Mouse (Mus musculus) 3T3-L1 (cell line): Measurements from ENCODE around the gene Rab12.

Experiments
- DNase-seq: peaks from one replicate; pipeline ENCODE4 v3.0.0-alpha.2; 2015; ENCODE audit warnings: low read depth, low spot score

The Rab12 gene

DNA sequence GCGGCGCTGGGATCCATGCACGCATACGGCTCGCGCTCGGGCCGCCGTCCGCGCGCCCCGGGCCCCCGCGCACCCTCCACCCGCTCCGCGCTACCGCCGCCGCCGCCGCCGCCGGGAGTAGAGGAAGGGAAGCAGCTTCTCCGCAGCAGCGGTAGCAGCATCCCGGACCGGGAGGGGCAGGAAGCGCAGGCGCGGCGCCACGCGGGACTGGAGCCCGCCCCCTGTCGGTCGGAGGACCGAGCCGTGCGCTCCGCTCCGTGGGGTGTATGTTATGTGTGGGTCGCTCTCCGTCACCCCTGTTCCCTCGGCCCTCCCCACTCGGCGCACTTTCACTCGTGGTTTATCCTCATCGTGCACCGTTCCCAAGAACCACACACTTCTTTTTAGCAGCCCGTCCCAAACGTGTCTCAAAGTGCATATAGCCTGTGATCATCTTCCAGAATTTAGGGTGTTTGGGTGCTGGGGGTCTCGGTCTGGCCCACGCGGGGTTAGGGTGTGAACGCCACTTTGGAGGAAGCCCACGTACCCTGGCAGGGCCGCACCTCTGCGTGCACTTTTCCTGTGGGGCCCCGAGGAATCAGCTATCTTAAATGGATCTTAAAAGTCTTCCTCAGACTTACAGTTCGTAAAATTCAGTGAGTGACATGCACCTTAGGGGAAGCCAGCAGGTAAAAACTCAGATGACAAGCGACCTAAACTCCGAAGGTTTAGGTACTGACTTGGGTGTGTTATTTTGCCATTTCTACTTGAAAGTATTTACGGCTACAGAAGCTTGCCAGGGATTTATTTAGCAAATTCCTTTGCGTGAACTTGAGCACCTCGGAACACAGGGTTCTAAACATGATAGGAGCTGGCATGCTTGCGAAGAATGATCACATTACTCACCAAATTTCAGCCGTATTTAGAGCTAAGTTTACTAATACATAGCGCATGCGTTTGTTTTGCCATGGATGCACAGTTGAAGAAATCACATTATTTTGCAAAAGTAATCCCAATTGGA is at the start of gene Rab12:
TSS of gene Rab12 (minus strand) at position 176 of the 1,000 bp plus-strand sequence.
- DNase-seq: no peak

- no peak for DNase-seq
These were observed 44.7 kb upstream of the Rab12 start for GRCm38 (mm10) chr17:66564213-66564612.

DNA sequence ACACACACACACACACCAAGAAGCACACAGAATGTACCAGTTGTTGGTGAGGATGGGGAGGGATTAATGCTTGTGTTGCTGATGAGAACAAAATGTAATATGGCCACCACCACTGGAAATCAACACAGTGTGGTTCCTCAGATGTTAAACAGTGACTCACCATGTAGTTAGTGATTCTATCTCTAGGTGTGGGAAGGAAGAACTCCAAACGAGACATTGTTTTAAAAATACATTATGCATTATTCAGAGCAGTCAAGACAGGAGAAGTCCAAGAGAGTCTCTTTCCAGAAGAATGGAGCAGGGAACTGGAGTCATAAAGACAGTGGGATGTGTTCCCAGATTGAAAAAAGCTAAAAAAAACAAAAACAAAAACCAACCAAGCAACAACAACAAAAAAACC is 44.0 kb upstream of the Rab12 start:
- DNase-seq: no peak

GRCm38 (mm10) chr17:66561380-66561779 is 41.9 kb upstream of the Rab12 start:
- DNase-seq: no peak

DNA sequence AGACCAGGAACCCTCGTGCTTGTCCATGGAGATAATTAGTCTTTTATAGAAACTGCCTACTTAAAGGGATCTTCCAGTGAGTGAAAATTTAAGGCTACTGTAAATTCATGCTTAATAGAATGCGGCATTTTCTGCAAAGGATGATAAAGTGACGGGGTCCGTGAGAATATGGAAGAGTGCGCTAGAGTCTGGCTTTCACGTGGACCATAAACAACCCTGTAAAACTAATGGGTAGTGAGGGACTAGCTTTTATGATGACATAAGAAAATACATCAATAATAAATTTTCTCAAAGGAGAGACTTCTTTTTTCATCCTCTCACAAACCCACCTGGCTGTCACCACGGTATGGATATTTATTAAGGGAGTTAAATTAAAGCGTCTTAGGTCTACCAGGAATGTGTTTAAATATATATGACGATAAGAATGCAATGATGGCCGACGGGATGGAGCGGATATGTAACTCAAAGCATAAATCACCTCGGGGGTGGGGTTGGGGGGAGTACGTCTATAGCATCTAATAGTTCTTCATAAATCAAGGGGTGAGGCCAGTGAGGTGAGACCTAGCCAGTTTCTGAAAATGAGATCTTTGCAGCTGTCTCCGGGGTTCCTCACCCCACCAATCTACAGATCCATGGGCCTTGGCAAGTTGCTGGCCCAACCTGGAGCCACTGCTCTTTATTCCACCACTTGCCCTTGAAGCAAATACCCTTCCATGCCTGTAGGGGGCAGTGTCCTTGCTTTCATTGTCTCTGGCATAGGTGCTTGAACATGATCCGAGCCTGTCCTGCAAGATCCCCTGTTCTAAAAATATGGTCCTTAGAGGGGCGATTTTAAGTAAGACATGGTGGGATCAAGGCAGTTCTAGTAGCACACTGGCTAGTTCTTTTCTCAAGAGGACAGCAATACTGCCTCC is 39.1 kb upstream of the Rab12 start:
- DNase-seq: no peak

- DNase-seq: no peak
These were observed 33.2 kb upstream of the Rab12 start for GRCm38 (mm10) chr17:66552690-66553089.

DNA sequence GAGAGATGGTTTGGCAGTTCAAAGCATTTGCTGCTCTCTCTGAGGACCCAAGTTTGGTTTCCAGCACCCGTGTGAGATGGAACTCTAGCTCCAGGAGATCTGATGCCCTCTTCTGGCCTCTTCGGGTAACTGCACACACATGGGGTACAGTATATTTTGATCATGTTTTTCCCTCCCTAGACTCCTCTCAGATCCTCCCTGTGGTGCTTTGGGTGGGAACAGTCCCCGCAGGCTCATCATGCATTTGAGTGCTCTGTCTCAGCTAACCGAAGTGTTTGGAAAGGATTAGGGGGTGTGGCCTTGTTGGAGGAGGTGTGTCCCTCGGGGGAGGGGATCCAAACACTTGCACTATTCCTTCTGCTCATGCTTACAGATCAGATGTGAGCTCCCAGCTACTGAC is 31.0 kb upstream of the Rab12 start:
- DNase-seq: no peak

DNA sequence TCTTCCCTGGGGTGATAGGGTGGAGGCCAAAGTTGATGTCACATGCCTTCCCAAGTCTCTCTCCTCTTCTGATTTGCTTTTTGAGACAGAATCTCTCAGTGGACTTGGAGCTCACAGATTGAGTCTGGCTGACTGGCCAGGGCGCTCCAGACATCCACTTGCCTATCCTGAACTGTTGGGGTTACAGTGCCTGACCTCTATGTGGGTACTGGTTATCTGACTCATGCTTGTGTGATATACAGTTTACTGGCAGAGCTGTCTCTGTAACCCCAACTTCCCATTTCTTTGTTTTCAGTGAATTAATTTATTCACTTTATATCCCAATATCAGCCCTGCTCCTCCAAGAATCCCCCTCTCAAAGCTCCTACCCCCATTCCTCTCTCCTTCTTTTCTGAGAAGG is 12.8 kb upstream of the Rab12 start:
- no peak for DNase-seq

- peak; percentile 28 for DNase-seq
These were observed 3.9 kb upstream of the Rab12 start for GRCm38 (mm10) chr17:66523396-66523795.

DNA sequence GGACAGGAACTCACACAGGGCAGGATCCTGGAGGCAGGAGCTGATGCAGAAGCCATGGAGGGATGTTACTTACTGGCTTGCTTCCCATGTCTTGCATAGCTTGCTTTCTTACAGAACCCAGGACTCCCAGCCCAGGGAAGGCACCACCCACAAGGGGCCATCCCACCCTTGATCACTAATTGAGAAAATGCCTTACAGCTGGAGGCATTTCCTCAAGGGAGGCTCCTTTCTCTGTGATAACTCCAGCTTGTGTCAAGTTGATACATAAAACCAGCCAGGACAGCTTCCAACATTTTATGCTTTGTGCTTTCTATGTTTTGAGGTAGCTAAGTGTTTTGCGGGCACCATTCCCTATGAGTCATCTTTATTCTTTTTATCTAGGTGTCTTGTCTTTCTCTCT is 3.1 kb upstream of the Rab12 start:
- peak; percentile 13 for DNase-seq

DNA sequence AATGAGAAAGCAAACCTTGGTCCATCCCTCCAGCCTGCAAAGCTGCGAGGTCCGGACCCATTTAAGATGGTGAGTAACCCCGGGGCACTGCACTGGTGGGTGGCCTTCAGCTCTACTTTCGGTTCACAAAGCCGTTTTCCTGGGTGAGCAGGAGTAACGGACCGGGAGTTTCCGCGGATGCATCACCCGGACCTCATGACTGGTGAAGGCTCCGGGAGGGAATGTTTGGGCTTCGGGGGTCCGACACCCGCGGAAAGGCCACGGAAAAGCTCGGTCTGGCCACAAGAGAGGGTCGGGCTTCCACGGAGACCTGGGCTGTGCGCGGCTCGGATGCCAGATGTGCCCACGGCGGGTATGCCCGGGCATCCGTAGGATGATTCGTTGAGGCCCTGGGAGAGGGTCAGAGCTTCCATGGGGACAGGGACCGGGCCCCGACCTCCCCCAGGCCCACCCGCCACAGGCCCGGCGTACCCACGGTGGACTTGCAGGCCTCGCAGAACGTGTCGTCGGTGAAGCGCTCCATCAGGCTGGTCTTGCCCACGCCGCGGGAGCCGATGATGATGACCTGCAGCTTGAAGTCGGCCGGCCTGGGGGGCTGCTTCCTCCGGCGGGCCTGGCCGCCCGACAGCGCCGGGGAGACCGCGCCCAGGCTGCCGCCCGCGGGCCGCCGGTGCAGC is 514 bp downstream of the Rab12 start:
- peak; percentile 11 for DNase-seq

DNA sequence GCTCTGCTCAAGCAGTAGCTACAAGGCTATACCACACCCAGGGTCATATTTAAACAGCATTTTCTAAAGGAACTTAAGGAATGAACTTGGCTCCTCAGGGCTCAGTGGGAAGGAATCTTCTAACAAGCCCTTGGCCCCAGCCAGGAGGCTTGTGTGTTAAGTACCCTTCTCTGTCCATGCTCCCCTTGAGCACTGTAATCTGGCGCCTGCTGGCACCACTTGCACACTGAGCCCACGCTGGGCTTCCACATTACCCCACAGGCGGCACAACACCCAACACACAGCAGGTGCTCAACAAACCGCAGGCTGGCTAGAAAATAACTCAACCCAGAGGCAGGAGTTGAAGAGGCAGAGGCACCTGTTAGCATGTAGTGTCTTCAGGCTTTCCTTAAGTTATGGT is 2.6 kb downstream of the Rab12 start:
- DNase-seq: no peak

GRCm38 (mm10) chr17:66514288-66514995 is 5.1 kb downstream of the Rab12 start:
- no peak for DNase-seq

GRCm38 (mm10) chr17:66512202-66512956 is 7.2 kb downstream of the Rab12 start:
- no peak for DNase-seq

DNA sequence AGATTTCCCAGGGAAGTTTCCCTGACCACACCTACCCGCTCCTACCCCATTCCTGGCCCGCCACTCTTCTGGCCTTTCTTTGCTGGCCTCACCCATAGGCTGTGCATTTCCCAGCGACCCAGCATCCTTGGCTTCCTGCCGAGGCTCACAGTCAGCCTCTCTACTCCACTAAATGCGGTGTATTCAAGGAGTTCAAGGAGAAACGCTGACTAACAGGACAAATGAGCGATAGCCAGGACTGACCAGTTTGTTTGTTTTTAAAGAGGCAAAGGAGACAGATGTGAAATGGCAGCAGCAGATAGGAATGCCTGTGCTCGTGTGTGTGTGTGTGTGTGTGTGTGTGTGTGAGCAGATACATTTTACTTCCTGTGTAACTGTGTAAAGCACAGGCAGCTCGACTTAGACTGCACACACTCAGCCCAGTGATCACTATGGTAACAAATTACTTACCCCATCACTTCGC is 9.3 kb downstream of the Rab12 start:
- DNase-seq: peak; percentile 80

- peak; percentile 48 for DNase-seq
These were observed 12.2 kb downstream of the Rab12 start for GRCm38 (mm10) chr17:66507049-66507954.

DNA sequence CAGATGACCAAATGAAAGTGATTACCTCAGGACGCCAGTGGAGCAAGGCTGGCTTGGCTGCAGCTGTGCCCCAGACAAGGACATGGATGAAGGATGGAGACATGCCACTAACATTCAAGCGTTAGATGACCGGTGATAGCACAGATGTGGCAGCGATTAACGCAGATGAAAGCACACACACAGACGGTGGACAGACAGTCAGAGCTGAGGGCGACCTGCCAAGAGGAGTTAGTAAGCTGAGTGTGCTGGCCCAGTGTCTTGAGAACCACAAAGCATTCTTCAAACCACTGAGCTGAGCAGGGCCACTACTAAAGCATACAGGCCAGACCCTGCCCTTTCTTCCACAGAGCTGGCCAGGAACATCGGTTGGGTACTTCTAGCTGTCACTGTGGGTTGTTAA is 14.6 kb downstream of the Rab12 start:
- DNase-seq: peak; percentile 66

GRCm38 (mm10) chr17:66504248-66504647 is 15.3 kb downstream of the Rab12 start:
- no peak for DNase-seq

GRCm38 (mm10) chr17:66503466-66503865 is 16.1 kb downstream of the Rab12 start:
- no peak for DNase-seq
